Mouse (Mus musculus): Measurements from ENCODE around the gene Mis18a.

The Mis18a gene

DNA sequence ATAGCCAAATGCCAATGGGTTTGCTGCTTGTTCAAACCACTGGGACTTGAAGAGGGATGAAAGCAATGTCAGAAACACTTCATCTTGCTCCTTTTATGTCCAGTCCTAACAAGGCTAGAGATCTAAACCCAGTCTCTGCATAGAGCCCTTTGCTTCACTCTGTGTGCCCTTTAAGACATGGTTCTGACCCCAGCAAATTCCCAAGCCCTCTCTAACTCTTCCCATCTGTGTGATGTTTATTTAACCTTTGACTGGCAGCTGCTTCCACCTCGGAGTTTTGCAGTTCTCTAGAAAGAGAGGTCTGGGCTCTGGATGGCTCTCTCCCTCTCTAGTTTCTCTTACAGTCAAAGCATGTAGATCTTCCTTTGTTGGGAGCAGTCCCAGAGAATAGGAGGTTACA is 23.6 kb downstream of the Mis18a start:
- DNase-seq, result no peak

DNA sequence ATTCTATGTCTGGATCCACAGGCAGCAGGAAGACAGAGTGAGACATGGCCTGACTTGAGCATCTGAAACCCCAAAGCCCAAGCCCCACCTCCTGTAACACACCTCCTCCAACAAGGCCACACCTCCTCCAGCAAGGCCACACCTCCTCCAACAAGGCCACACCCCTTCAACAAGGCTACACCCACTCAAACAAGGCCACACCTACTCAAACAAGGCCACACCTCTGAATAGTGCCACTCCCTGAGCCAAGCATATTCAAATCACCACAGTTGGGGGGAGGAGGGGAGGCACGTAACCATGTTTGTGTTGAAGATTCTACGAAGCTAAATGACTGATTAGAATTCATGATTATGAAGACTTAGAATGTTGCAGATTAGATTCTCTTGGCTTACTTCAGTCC is 25.7 kb downstream of the Mis18a start:
- DNase-seq, result no peak

DNA sequence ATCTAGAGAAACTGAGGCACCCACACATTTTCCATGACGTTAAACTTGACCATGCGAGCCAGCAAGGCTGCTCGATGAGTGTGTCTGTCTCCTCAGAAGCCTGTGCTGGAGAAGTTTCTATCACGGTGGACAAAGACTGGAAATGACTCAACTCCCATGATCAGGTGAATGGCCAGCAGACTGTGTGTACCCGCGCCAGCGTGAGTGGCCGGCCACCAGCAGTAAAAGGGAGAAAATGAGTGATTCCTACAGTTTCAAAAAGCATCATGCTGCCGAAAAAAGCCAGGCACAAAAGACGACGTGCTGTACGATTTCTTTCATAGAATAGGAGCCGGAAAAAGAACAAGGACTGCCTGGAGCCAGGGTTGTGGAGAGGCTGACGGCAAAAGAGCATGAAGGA is 27.8 kb downstream of the Mis18a start:
- no peak for DNase-seq

DNA sequence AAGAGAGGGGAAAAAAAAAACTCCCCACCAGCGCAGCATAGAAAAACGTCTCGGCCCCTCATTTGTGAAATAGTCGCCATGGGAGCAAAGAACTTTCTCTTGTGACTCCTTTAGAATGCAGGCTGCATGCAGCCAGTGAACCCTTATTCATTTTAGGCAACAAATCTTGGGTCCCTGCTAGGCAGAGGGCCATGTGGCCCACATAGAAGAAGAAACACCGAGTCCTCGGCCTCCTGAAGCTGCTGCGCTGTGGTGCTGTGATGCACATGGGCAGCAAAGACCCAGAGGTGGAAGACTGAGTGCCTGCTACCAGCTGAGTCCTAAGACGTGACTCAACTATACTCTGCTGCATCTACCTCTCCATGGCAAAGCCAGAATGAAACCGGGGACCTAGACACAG is 30.9 kb downstream of the Mis18a start:
- no peak for DNase-seq

DNA sequence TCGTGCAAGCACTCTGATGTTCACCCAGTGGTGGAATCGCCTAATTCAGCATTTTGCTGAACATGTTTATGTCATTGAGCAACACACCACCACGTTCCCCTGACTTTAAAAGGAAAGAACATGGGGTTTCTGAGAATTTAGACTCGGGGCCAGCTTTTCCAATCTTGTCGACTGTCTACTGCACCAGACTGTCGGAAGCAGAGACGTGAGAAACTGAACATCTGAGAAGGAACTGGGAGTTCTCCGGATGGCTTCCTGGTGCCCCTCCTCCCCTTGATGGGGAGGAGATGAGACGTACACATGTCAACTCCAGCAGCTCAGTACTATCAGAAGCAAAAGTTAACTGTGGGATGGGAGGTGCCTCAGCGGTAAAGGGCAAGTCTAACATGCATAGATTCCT is 32.1 kb downstream of the Mis18a start:
- DNase-seq, result no peak

DNA sequence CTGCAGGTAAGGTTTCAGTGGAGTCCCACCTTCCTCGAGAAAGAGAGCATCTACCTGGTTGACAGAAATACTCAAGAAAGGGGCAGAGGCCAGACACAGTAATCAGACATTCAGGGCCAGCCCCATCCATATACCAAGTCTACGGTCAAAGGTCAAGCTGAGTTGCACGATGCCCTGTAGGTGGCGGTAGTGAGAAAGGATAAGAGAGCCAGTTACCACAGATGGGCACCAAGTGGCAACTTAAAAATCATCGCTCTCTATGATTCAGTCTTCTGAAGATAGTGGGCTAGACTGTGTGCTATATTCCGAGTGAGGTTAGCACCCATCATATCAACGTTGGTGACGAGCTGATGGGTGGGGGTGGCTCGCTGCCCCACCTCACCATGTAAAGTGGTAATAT is 32.5 kb downstream of the Mis18a start:
- DNase-seq, result peak; percentile 13 to 25

DNA sequence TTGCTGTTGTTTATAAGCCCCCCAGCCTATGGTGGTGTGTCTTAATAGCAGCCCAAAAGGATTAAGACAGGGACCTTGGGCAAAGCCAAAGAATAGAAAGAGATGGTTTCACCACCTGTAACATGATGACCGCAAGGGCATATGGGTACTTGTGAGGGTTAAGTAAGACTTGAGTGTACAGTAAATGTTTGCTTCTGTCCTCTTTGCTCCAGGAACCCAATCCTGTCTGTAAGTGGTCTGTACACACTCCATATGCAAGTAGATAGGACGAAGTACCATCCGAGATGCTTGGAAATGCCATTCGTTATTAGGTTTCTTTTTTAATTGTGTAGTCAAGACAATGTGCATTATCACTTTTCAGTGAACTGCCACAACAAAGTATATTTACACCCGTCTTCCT is 33.6 kb downstream of the Mis18a start:
- DNase-seq, result no peak

DNA sequence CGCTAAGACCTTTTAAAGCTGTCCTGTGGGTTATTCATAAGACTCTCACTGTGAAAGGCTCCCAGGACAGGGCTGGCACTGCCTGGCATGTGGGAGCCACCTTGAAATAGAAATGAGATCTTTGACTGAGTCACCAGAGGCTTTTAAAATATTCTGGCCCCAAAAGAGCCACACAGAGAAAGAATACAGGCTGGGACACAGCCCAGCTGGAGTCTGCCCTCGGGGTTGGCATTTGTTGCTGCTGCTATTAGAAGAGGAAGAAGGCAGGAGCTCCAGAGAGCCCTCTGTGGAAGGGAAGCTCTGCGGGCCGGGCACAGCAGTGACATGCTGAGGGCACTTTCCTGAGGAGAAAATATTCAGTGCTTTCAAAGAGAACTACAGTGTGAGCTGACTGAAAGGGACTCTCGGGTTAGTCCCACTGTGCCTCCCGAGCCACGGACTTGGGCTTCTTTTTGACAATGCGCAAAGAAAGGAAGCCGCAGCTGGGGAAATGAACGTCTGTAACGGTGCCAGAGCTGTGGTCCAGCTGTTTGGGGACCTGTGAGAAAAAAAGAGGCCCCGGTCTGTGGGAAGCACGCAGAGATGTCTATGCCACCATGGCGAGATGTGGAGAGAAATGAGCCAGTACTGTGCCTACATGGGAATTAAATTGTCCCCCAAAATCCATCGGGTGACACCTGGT is 34.4 kb downstream of the Mis18a start:
- no peak for DNase-seq

DNA sequence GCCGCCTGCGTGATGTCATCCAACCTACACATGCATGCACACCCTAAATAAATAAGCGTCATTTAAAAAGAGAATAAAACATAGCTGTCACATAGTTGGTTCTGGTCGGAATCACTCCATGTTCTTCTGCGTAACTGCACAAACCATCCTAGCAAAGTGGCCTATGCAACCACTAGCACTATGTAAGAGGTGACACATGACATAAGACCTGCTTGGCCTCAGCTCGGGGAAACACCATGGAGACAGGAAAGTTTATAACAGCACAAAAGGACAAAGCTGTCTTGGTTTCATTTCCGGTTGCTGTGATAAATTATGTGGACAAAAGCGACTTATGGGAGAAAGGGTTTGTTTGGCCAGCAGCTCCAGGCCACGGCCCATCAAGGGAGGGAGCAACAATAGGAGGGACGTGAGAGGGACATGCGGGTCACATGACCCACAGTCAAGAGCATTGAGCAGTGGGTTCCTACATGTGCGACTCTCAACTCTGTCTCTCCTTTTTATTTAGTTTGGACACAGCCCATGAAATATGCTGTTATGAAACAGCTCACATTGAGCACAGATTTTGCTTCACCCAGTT is 39.4 kb downstream of the Mis18a start:
- no peak for DNase-seq

DNA sequence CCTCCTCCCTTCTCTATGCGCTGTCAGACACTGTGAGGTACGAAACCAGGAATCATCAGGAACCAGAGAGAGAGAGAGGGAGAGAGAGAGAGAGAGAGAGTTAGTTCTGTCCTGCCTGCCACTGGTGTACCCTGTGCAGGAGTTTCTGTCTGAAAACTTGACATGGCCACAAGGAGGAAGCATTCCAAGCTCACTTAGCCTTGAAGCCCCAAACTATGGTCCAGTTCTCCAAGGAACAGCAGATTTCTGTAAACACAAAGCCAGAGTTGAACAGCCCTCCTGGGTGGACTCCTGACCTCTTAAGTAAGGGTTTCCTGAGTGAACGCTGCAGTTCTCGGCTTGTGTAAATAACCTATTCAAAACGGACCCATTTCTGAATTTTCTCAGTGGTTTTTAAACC is 40.2 kb downstream of the Mis18a start:
- DNase-seq, result no peak

DNA sequence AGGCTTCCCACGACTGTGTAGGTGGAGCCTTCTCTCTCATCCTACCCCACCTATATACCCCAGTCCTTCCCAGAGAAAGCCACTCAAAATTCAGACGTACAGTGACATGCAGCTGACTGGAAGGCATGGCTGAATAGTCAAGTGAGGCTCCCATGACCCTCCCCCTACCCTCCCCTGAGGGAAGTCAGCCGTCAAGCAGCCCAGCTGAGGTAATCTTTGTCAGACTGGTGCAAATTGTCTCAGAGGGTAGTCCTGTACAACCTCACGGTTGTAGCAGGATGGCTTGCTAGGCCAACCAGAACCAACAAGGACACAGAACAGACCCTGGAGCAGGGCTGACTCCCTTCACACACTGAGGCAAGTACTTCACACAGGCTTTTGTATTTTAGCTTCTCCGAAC is 43.1 kb downstream of the Mis18a start:
- no peak for DNase-seq

DNA sequence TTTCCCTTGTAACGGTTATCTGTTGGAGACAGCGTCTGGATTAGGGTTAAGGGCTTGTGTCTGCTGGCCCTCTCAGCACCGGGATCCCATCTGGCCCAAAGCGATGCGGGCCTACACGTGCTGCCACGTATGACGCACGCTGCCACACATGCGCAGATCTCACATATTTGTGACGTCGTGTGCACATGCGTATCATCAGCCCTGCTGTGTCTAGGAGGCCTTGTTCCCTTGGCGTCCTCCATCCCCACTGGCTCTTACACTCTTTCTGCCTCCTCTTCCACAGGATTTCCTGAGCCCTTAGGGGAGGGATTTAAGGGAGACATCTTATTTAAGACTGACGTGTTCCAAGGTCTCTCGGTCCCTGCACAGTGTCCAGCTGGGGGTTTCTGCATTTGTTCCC is 47.2 kb downstream of the Mis18a start:
- DNase-seq, result no peak

DNA sequence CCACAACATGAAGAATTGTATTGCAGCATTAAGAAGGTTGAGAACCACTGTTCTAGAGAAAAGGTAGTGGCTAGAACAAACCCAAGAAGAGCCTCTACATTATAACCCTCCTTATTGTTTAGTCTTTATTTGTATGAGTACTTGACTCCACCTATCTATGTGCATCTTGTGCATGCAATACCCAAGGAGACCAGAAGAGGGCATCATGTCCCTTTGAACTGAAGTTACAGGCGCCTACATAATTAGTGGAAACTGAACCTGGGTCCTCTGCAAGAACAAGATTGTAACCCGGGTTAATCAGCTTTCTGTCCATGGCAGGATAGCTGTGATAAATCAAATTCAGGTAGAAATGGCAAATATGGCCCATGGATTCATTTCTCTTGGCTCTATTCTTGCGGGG is 48.4 kb downstream of the Mis18a start:
- DNase-seq, result no peak

DNA sequence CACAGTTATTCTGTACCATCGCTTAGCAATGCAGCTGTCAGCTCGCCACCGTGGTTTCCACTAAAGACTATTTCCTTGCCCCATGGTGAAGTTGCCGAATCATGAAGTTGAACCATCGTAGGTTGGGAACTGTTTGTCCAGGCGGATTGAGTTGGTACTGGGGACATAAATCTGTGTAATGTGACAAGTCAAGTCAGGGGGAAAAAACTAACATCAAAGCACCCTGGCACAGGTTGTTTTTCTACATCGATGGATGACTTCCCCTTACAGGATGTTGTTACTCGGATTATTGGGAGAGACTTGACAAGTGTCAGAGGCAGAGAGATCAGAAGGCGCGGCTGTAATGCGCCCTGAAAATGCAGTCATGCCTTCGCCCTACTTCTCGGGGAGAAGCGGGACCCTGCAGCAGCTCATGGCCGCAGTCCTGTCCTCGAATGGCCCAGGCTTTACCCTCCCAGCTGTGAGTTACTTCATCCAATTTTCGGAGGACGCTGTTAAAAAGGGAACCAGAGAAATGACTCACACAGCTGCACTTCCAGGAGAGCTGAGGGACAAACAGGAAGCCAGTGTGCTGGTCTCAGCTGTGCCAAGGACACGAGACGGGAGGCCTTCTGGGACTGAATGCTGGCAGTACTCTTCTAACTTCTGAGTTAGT is 50.2 kb downstream of the Mis18a start:
- DNase-seq, result no peak

DNA sequence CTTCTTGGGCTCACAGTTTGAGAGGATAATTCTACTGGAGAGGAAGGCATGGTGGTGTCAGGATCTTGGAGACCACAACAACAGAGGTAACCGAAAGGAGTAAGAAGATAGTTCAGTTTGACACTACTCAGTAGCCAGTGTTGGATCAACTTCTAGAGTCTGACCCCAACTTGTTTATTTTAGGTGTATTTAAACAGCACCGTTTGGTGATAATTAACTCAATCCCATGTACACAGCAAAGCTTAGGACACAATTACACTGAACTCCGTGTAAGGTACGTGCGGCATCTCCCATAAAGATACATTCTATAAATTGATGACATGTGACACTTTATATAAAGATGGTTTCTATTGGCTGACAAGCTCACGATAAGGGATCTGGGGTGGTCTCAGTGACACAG is 52.6 kb downstream of the Mis18a start:
- DNase-seq, result no peak

DNA sequence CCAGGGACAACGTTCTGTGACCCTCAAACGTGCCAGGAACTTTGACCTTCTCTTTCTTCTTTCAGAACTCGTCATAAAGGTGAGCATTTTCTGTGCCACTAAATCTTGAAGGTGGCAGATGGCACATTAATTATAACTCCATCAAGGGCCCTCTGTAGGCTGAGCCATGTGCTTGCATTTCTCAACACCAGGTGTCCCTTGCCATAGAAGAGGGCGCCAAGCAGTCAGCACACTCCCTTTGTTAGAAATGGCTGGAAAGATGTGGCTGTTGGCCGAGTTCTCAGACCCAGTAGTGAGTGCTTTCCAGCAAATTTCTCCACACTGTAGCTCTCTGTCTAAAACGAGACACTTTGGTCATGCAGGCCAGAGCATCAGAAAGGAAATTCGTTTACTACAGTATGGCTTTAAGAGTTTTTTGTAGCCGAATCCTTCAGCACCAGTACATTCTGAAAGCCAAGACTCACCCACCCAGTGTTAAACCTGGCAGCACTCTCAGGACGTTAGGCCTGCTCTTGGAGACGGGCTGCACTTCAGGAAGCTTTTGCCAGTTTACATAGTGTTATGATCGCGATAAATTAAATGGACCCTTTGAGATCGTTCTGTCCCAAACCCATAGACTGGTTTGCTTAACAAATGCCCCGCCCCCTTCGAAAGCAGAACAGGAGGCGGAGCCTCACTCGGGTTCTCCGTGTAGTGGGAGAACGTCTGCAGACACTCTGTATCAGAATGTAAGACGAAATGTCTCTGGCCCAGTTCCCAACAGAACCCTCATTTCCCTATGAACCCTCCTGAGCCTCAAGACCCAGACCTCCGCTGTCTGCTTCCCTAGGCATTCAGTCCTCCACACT is 53.5 kb downstream of the Mis18a start:
- no peak for DNase-seq

Measured in kidney, adult 8-10 months (tissue).